Mouse (Mus musculus): ENCODE data around the gene Kdf1. TPM values are rescaled to one million over a fixed set of nuclear protein-coding genes. Genes with fewer than 3 reads are reported as not detected.

Kdf1 gene
- polyA plus RNA-seq, 1 experiment from 2014 or later = 30.1 TPM

DNA sequence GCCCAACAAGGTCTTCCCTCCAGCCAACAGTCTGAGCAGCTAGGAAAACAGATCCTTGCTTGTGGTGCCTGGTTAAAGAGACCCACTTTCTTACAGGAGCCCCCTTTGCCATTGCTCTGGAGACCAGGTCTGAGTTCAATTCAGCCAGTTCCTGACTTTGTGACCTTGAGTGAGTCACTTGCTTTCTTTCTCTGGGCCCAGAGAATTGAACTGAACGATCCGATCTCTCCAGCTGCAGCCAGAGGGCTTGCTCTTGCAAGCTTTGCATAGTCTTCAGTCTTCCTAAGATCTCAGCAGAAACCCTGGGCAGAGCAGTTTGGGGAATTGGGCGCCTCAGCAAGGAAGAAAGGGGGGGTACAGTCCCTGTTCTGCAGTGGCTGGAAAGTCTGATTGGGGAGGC is 36.3 kb upstream of the Kdf1 start:
- peaks cover 11% of the 10 kb centered on the region for H3K4me1 ChIP-seq (ENCODE audit: control insufficient read depth, insufficient read depth, low read length)
- no peaks in the 10 kb centered on the region for H3K9me3 ChIP-seq (ENCODE audit: control insufficient read depth, low read depth, low read length)
- no peak overlapping the region for H3K9ac ChIP-seq (replicated peaks; ENCODE audit: low read depth, low read length)
- no peak overlapping the region for H3K27ac ChIP-seq (ENCODE audit: low read length)
- peaks cover 14% of the 10 kb centered on the region; the same call in 1 of the 2 replicates for H3K27me3 ChIP-seq (ENCODE audit: control insufficient read depth, insufficient read depth, low read length)
- H3K36me3 ChIP-seq (ENCODE audit: control insufficient read depth, insufficient read depth, low read length) = no peaks in the 10 kb centered on the region
- no peak overlapping the region for H3K4me2 ChIP-seq (replicated peaks; ENCODE audit: low read depth, low read length)
- no peak for ATAC-seq (ENCODE audit: insufficient number of reproducible peaks, insufficient read depth, low FRiP score, low read depth)
- WGBS = 75% methylated on average over 3 of the region's 3 CpGs
- H3K4me3 ChIP-seq (ENCODE audit: low read depth, low read length) = no peak overlapping the region

DNA sequence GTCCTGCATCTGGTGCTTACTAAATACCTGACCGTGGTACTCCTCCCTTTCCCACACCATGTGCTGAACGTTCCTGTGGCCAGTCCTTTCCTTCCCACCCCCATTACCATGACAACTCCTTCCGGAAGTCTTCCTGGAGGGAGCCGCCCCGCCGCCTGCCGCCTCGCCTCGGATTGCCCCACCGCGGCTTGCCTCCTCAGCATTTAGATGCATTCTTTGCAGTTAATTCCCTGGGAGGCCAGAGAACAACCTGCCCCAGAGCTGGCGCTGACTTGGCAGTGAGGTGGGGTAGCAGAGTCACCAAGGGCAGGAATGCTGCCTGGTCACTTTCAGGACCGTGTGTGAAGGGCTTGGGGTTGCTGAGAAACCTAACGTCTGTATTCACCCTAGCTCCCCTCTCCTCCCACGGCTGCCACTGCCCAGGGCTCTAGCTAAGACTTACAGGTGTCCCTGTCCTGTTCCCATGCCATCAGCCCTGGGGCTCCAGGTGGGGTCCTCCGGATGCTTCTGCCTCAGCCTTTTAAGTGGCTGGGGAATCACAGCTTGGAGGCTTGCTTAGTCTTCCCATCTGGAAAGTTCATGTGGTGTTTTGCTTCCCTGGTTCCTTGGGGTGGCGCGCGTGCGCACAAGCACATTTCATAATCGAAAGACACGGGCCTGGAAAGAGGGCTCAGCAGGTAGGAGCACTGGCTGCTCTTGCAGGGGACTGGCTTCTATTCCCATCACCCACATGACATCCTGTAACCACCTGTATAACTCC is 34.3 kb upstream of the Kdf1 start:
- WGBS = 8% methylated on average over 22 of the region's 22 CpGs
- H3K9me3 ChIP-seq (ENCODE audit: control insufficient read depth, low read depth, low read length) = no peaks in the 10 kb centered on the region
- peaks cover 11% of the 10 kb centered on the region for H3K4me1 ChIP-seq (ENCODE audit: control insufficient read depth, insufficient read depth, low read length)
- no peak for ATAC-seq (ENCODE audit: insufficient number of reproducible peaks, insufficient read depth, low FRiP score, low read depth)
- no peak overlapping the region for H3K9ac ChIP-seq (replicated peaks; ENCODE audit: low read depth, low read length)
- no peaks in the 10 kb centered on the region for H3K36me3 ChIP-seq (ENCODE audit: control insufficient read depth, insufficient read depth, low read length)
- peaks cover 14% of the 10 kb centered on the region; the same call in 1 of the 2 replicates for H3K27me3 ChIP-seq (ENCODE audit: control insufficient read depth, insufficient read depth, low read length)
- H3K4me3 ChIP-seq (ENCODE audit: low read depth, low read length) = no peak overlapping the region
- H3K4me2 ChIP-seq (replicated peaks; ENCODE audit: low read depth, low read length) = peak overlapping the region; percentile 28
- H3K27ac ChIP-seq (ENCODE audit: low read length) = peak overlapping the region; percentile 7; the same call in 1 of the 2 replicates

DNA sequence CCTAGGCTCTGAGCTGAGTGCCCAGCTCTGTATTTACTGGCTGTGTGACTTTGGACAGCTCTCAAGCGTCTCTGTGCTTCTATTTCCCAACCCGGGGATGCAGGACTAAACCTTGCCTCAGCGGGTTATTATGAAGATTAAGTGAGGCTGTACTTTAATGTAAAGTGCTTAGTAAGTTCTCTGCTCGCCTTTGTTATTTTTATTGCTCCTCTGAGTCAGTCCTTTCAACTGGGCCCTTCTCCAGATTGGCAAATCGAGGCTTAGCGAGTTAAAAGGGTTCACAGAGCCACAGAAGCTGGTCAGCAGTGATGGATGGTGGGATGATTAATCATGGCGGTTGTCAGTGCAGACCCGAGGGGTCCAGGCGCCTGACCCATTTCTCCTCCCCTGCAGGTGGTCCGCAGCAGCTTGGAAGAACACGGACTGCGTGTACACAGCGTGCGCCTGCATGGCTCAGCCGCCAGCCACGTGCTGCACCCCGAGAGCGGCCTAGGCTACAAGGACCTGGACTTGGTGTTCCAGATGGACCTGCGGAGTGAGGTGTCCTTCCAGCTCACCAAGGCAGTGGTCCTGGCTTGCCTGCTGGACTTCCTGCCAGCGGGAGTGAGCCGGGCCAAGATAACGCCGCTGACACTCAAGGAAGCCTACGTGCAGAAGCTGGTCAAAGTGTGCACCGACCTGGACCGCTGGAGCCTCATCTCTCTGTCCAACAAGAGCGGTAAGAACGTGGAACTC is 32.9 kb upstream of the Kdf1 start:
- Histone ChIP-seq H3K36me3 (ENCODE audit: control insufficient read depth, insufficient read depth, low read length) (no peaks in the 10 kb centered on the region), H3K4me3 (ENCODE audit: low read depth, low read length) (no peak overlapping the region), H3K27me3 (ENCODE audit: control insufficient read depth, insufficient read depth, low read length) (peaks cover 6% of the 10 kb centered on the region; the same call in 1 of the 2 replicates), H3K4me1 (ENCODE audit: control insufficient read depth, insufficient read depth, low read length) (peaks cover 9% of the 10 kb centered on the region), H3K27ac (ENCODE audit: low read length) (no peak overlapping the region), H3K9me3 (ENCODE audit: control insufficient read depth, low read depth, low read length) (no peaks in the 10 kb centered on the region), H3K4me2 (replicated peaks; ENCODE audit: low read depth, low read length) (no peak overlapping the region), H3K9ac (replicated peaks; ENCODE audit: low read depth, low read length) (no peak overlapping the region)
- 79% methylated on average over 28 of the region's 28 CpGs for WGBS
- ATAC-seq (ENCODE audit: insufficient number of reproducible peaks, insufficient read depth, low FRiP score, low read depth) = no peak

DNA sequence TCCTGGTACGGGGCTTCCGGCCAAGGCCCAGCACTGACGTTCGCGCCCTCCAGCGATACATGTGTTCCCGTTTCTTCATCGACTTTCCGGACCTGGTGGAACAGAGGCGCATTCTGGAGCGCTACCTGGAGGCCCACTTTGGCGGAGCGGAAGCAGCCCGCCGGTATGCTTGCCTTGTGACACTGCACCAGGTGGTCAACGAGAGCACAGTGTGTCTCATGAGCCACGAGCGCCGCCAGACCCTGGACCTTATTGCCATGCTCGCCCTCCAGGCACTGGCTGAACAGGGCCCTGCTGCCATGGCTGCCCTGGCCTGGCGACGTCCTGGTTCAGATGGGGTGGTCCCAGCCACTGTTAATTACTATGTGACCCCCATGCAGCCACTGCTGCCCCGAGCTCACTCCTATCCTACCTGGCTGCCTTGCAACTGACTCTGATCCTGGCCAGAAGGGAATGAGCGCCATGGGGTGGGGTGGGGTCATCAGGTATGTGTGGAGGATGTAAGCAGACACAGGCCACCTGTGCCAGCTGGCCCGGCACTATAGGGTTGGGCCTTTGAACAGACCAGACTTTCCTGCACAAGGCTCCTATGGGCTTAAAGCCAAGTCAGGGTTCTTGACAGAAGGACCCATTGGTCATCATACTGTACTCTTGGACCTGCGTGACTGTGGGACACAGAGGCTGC is 31.9 kb upstream of the Kdf1 start:
- WGBS = 93% methylated on average over 26 of the region's 26 CpGs
- no peak overlapping the region for H3K27ac ChIP-seq (ENCODE audit: low read length)
- H3K4me3 ChIP-seq (ENCODE audit: low read depth, low read length) = no peak overlapping the region
- peaks cover 9% of the 10 kb centered on the region for H3K4me1 ChIP-seq (ENCODE audit: control insufficient read depth, insufficient read depth, low read length)
- H3K9ac ChIP-seq (replicated peaks; ENCODE audit: low read depth, low read length) = no peak overlapping the region
- no peaks in the 10 kb centered on the region for H3K9me3 ChIP-seq (ENCODE audit: control insufficient read depth, low read depth, low read length)
- H3K36me3 ChIP-seq (ENCODE audit: control insufficient read depth, insufficient read depth, low read length) = no peaks in the 10 kb centered on the region
- H3K4me2 ChIP-seq (replicated peaks; ENCODE audit: low read depth, low read length) = no peak overlapping the region
- no peak for ATAC-seq (ENCODE audit: insufficient number of reproducible peaks, insufficient read depth, low FRiP score, low read depth)
- 0 out of 2 replicates have a peak, but pooled peaks cover 2% of the 10 kb centered on the region for H3K27me3 ChIP-seq (ENCODE audit: control insufficient read depth, insufficient read depth, low read length)

DNA sequence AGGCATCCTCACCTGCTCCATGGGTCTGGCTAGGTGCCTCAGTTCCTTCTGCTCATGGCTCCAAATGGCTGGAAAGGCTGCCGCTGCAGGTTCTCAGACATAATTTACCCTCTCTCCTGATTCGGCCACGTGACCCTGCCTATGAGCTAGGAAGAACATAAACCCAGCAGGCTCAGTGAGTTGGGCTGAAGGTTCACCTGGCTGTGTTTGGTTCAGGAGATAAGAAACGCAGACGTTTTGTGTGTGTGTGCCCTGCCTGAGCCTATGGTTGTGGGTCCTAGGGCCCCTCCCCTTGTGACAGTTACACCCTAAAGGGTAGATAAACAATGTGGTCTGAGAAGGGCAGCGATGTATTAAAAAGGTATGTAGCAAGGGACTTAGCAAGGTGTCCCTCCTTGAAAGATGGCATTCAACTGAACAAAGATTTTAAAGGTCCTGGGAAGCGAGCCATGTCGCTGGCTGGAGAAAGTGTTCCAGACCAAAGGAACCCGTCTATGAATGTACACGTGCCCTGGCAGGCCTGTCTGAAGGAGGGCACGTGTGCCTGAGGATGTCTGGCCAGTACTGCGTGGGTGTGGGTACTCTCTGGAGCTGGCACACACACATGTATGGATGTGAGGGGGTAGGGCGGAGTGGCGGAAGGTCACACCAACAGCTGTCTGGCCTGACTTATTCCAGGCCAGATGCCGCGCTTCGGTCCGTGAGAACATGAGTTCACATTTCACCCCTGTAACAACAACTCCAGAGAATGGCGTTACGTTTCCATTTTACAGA is 30.0 kb upstream of the Kdf1 start:
- peak; percentile 44; the same call in 1 of the 2 replicates for ATAC-seq (ENCODE audit: insufficient number of reproducible peaks, insufficient read depth, low FRiP score, low read depth)
- Histone ChIP-seq H3K4me1 (ENCODE audit: control insufficient read depth, insufficient read depth, low read length) (peaks cover 9% of the 10 kb centered on the region), H3K9me3 (ENCODE audit: control insufficient read depth, low read depth, low read length) (no peaks in the 10 kb centered on the region), H3K4me3 (ENCODE audit: low read depth, low read length) (no peak overlapping the region), H3K4me2 (replicated peaks; ENCODE audit: low read depth, low read length) (no peak overlapping the region), H3K27ac (ENCODE audit: low read length) (peak overlapping the region; percentile 39; the same call in 1 of the 2 replicates), H3K36me3 (ENCODE audit: control insufficient read depth, insufficient read depth, low read length) (no peaks in the 10 kb centered on the region), H3K27me3 (ENCODE audit: control insufficient read depth, insufficient read depth, low read length) (no peaks in the 10 kb centered on the region), H3K9ac (replicated peaks; ENCODE audit: low read depth, low read length) (no peak overlapping the region)
- WGBS = 71% methylated on average over 20 of the region's 20 CpGs

DNA sequence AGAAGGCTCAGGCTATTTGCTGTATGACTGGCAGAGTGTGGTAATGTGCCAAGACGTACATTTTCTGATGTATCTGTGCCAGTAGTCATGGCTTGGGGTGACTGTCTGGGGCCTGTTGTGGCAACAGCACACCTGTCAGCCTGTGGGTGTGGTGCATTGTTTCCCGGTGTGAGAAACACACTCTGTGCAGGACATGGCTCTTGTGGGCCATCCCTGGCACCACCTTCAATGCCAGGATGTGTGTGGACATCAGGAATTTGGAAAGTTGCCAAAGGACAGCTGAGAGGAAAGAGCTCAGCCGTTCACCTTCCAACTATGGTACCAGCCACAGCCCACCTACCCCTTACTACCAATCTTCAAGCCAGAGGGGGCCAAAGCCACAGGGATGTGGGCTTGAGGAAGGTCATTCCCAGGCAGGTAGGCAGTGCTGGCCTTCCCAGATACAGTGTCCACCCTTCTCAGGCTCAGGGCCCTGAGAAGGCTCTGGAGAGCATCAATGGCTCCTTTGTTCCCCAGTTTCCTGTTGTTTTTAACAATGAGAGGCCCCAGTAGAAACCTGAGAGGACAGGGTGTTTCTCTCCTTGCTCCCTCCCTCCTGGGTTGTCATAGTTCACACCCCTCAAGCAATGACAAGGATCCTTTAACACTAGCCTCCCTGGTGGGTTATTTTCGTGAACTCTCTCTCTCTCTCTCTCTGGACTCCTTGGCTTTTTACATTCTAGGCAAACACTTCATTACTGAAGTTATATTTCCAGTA is 29.1 kb upstream of the Kdf1 start:
- ATAC-seq (ENCODE audit: insufficient number of reproducible peaks, insufficient read depth, low FRiP score, low read depth) = no peak
- H3K27ac ChIP-seq (ENCODE audit: low read length) = no peak overlapping the region
- H3K9ac ChIP-seq (replicated peaks; ENCODE audit: low read depth, low read length) = no peak overlapping the region
- 68% methylated on average over 4 of the region's 4 CpGs for WGBS
- H3K4me2 ChIP-seq (replicated peaks; ENCODE audit: low read depth, low read length) = no peak overlapping the region
- H3K9me3 ChIP-seq (ENCODE audit: control insufficient read depth, low read depth, low read length) = no peaks in the 10 kb centered on the region
- H3K27me3 ChIP-seq (ENCODE audit: control insufficient read depth, insufficient read depth, low read length) = no peaks in the 10 kb centered on the region
- H3K4me1 ChIP-seq (ENCODE audit: control insufficient read depth, insufficient read depth, low read length) = peaks cover 4% of the 10 kb centered on the region
- H3K4me3 ChIP-seq (ENCODE audit: low read depth, low read length) = no peak overlapping the region
- no peaks in the 10 kb centered on the region for H3K36me3 ChIP-seq (ENCODE audit: control insufficient read depth, insufficient read depth, low read length)

DNA sequence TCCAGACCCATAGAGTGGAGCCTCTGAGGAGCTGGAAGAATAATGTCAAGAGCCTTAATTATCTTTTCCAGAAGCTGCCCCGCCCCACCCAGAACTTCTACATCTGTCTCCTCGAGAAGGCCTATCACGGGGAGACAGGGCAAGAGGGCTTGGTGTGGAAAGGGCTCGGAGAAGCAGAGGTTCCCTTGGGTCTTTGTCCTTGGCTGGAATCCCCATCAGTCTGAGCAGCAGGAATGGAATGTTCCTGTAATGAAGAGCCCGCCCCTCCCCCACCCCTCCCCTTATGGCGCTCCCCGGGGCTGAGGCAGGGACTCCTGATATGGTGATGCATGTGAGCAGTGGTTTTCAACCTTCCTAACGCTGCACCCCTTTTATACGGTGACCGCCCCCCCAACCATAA is 27.0 kb upstream of the Kdf1 start:
- H3K9me3 ChIP-seq (ENCODE audit: control insufficient read depth, low read depth, low read length) = no peaks in the 10 kb centered on the region
- WGBS = 33% methylated on average over 10 of the region's 10 CpGs
- no peak for ATAC-seq (ENCODE audit: insufficient number of reproducible peaks, insufficient read depth, low FRiP score, low read depth)
- H3K27ac ChIP-seq (ENCODE audit: low read length) = no peak overlapping the region
- H3K4me3 ChIP-seq (ENCODE audit: low read depth, low read length) = no peak overlapping the region
- no peaks in the 10 kb centered on the region for H3K36me3 ChIP-seq (ENCODE audit: control insufficient read depth, insufficient read depth, low read length)
- no peak overlapping the region for H3K9ac ChIP-seq (replicated peaks; ENCODE audit: low read depth, low read length)
- no peak overlapping the region for H3K4me2 ChIP-seq (replicated peaks; ENCODE audit: low read depth, low read length)
- H3K4me1 ChIP-seq (ENCODE audit: control insufficient read depth, insufficient read depth, low read length) = peaks cover 3% of the 10 kb centered on the region
- H3K27me3 ChIP-seq (ENCODE audit: control insufficient read depth, insufficient read depth, low read length) = peaks cover 2% of the 10 kb centered on the region

Data from stomach, embryonic 14.5 days (tissue).